Mouse (Mus musculus): ENCODE results near the gene Nt5m. TPM values are rescaled to one million over a fixed set of nuclear protein-coding genes. Genes with fewer than 3 reads are reported as not detected.

The Nt5m gene
- polyA plus RNA-seq (2017; shearing (Covaris generic)) = 10 to 100 TPM; 13.8 to 19.0 TPM

GRCm38 (mm10) chr11:59839008-59839458 is at the start of gene Nt5m:
Gene Nt5m, plus strand, starts transcription at chr11:59839447.

GRCm38 (mm10) chr11:59809670-59810474 is 29.4 kb upstream of the Nt5m start, which contains the start of gene Flcn:
Gene Flcn, minus strand, starts transcription at chr11:59810016.

GRCm38 (mm10) chr11:59839459-59840126 is 346 bp downstream of the Nt5m start, which contains the start of gene Cops3:
Gene Cops3, minus strand, starts transcription at chr11:59839838.

Other genes with a start within 250 kb of the Nt5m start
- gene Olfr223, start 246.2 kb upstream of the Nt5m start, polyA plus RNA-seq (2017; shearing (Covaris generic)) = not detected
- gene Mprip, start 178.1 kb upstream of the Nt5m start, polyA plus RNA-seq (2017; shearing (Covaris generic)) = 10 to 100 TPM; 52.3 to 72.0 TPM
- not detected for gene Pld6, start 51.8 kb upstream of the Nt5m start, polyA plus RNA-seq (2017; shearing (Covaris generic))
- 10 to 100 TPM; 56.5 to 59.7 TPM for gene Flcn, start 29.4 kb upstream of the Nt5m start, polyA plus RNA-seq (2017; shearing (Covaris generic))
- 10 to 100 TPM; 89.8 to 96.0 TPM for gene Cops3, start 391 bp downstream of the Nt5m start, polyA plus RNA-seq (2017; shearing (Covaris generic))
- 10 to 100 TPM; 15.7 to 18.2 TPM for gene Med9, start 108.8 kb downstream of the Nt5m start, polyA plus RNA-seq (2017; shearing (Covaris generic))
- gene Rasd1, start 125.5 kb downstream of the Nt5m start, polyA plus RNA-seq (2017; shearing (Covaris generic)) = 1 to 10 TPM in 1 of 2 experiments, not detected in 1; 1.1 TPM
- 1 to 10 TPM in 1 of 2 experiments, under 1 TPM in 1; 0.60 to 3.1 TPM for gene Pemt, start 207.0 kb downstream of the Nt5m start, polyA plus RNA-seq (2017; shearing (Covaris generic))